Mouse (Mus musculus) ES-E14 (cell line): ENCODE measurements around the gene Gm36028. TPM values are rescaled to one million over a fixed set of nuclear protein-coding genes. Genes with fewer than 3 reads are reported as not detected.

Experiments
- DNase-seq: peaks from one replicate; pipeline ENCODE4 v3.0.0-alpha.2; 2013; ENCODE audit warnings: low read depth, low spot score
- H3K27ac ChIP-seq: 2 replicates; pipeline ENCODE4 v1.5.1; 2012; ENCODE audit warnings: low read depth, mild to moderate bottlenecking, low read length, moderate library complexity, mixed read lengths; ENCODE audit not compliant: poor library complexity, insufficient read depth, severe bottlenecking
- H3K36me3 ChIP-seq: 2 replicates; pipeline ENCODE4 v1.6.1; 2012; ENCODE audit warnings: mild to moderate bottlenecking, low read length, moderate library complexity, mixed read lengths; ENCODE audit not compliant: control insufficient read depth, poor library complexity, insufficient read depth, severe bottlenecking
- H3K4me1 ChIP-seq, 2 experiments: fragments of 150-350 bp in 1 of 2; sonication (generic) in 1 of 2; 2 replicates each; pipeline ENCODE4 v1.6.1; 2012; ENCODE audit warnings: low read length in 2 of 2, mild to moderate bottlenecking in 1 of 2, mixed read lengths in 1 of 2; ENCODE audit not compliant: control insufficient read depth in 2 of 2, insufficient read depth in 2 of 2, poor library complexity in 1 of 2
- H3K4me3 ChIP-seq, 2 experiments: fragments of 150-350 bp in 1 of 2; sonication (generic) in 1 of 2; 2 replicates each; pipeline ENCODE4 v1.5.1; 2012; ENCODE audit warnings: low read length in 2 of 2, low read depth in 1 of 2, mild to moderate bottlenecking in 1 of 2, mixed read lengths in 1 of 2; ENCODE audit not compliant: insufficient read depth in 1 of 2, poor library complexity in 1 of 2, severe bottlenecking in 1 of 2
- H3K9ac ChIP-seq: 2 replicates; pipeline ENCODE4 v1.6.1; 2012; ENCODE audit warnings: low read depth, mild to moderate bottlenecking, low read length, mixed read lengths; ENCODE audit not compliant: poor library complexity, insufficient read depth, severe bottlenecking
- H3K9me3 ChIP-seq: fragments of 150-350 bp; sonication (generic); 2 replicates; pipeline ENCODE4 v1.6.1; 2012; ENCODE audit warnings: low read depth, mild to moderate bottlenecking, low read length; ENCODE audit not compliant: control insufficient read depth, insufficient read depth
- CHD2 ChIP-seq: IDR thresholded peaks from 2 replicates; pipeline ENCODE4 v1.6.1; 2014; ENCODE audit warnings: mild to moderate bottlenecking, low read depth, low read length, inconsistent platforms
- HCFC1 ChIP-seq: IDR thresholded peaks from 2 replicates; pipeline ENCODE4 v1.6.1; 2012; ENCODE audit warnings: low read length, inconsistent platforms, borderline replicate concordance; ENCODE audit not compliant: insufficient read depth
- MAFK ChIP-seq: IDR thresholded peaks from 2 replicates; pipeline ENCODE4 v1.6.1; 2014; ENCODE audit warnings: mild to moderate bottlenecking, low read depth, low read length, inconsistent platforms; ENCODE audit not compliant: insufficient read depth
- ZC3H11A ChIP-seq: IDR thresholded peaks from 2 replicates; pipeline ENCODE4 v1.6.1; 2012; ENCODE audit warnings: low read depth, mild to moderate bottlenecking, inconsistent platforms, low read length, borderline replicate concordance
- ZNF384 ChIP-seq: IDR thresholded peaks from 2 replicates; pipeline ENCODE4 v1.6.1; 2012; ENCODE audit warnings: low read depth, low read length, inconsistent platforms
- in situ Hi-C, 2 experiments: fragments of 600-800 bp; cut with MboI; formaldehyde crosslinking; loops; one replicate each; pipeline ENCODE4 v1.15.1; 2025; ENCODE audit warnings: low sequenced_read_pairs in 2 of 2, inconsistent platforms in 1 of 2; ENCODE audit not compliant: unreplicated experiment in 2 of 2
- total RNA-seq: library from RNA; depleted of rRNA; stranded (reverse); fragments of 300-350 nt; gene quantifications from 2 replicates; pipeline ENCODE4 v1.2.3, GENCODE M21; 2012

The Gm36028 gene
- total RNA-seq, 1 experiment, result not detected

DNA sequence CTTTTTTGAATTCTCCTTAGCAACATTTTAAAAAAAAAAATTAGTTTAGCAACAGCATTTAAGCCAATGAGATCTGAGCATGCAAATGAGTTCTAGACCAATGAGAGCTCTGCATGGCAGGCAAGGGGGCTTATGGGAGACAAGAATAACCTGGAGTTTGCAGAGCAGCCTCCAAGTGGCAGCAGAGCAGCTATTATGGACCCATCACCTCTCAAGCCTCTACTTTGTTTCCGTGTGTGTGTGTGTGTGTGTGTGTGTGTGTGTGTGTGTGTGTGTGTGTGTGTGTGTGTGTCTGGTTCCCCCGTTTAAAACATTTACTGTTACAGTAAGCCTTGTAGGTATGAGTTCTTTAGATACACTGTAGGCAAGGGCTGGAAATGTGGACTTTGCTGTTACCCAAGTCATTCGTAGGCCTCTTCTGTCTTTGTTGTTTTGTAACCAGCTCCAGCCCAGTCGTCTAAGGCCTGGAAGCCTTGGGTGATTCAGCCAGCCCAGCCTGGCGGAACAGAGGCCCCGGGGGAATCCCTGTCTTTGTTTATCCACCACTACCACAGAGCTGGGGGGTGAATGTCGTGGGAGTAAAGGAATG is 46.5 kb downstream of the Gm36028 start:
- Histone ChIP-seq H3K9me3 (no peaks in the 10 kb centered on the region), H3K4me3 (no peak overlapping the region), H3K4me1 (peaks cover 0 to 10% of the 10 kb centered on the region in 2 experiments; a peak in 2 of 4 replicates), H3K9ac (no peak overlapping the region; the same call in 1 of the 2 replicates), H3K36me3 (peaks cover 4% of the 10 kb centered on the region; the same call in 1 of the 2 replicates), H3K27ac (no peak overlapping the region)
- peak; percentile 28 for DNase-seq
- TF ChIP-seq CHD2 (no peak), ZC3H11A (no peak), MAFK (no peak), HCFC1 (no peak), ZNF384 (peak; percentile 81)
- in situ Hi-C loops, result no loop called here

- no peak overlapping the region for H3K4me3 ChIP-seq
- no peak for DNase-seq
- no peak overlapping the region; the same call in 1 of the 2 replicates for H3K27ac ChIP-seq
- in situ Hi-C loops, result no loop called here
- H3K9me3 ChIP-seq, result no peaks in the 10 kb centered on the region
- H3K4me1 ChIP-seq, result peaks cover 0 to 15% of the 10 kb centered on the region in 2 experiments; a peak in 2 of 4 replicates
- TF ChIP-seq ZNF384 (no peak), ZC3H11A (no peak), HCFC1 (no peak), MAFK (no peak)
- no peak overlapping the region for H3K9ac ChIP-seq
- H3K36me3 ChIP-seq, result peaks cover 4% of the 10 kb centered on the region; the same call in 1 of the 2 replicates
These were observed 47.1 kb downstream of the Gm36028 start for GRCm38 (mm10) chr16:37813691-37814382.

DNA sequence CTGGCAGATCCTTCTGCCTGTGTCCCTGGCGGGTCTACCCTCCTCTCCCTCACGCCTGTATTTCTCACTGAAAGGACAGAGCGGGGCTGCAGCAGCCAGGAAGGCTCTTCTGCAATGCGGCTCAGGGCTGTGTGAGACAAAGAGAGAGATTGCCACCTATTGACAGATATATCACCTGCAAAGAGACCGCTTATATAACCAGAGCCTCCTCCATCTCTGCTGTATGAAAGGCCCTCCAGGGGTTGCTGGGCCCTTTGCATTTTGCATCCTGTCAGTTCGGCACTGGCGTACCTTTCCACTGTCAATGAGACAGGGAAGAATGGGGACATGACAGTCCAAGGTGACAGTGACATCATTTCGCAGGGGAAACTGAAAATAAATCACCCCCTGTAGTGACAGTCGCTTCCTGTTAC is 48.5 kb downstream of the Gm36028 start:
- H3K9me3 ChIP-seq, result no peaks in the 10 kb centered on the region
- no peak for DNase-seq
- H3K9ac ChIP-seq, result no peak overlapping the region
- H3K36me3 ChIP-seq, result peaks cover 4% of the 10 kb centered on the region; the same call in 1 of the 2 replicates
- in situ Hi-C loops, result no loop called here
- no peak for TF ChIP-seq CHD2
- no peak for TF ChIP-seq MAFK
- no peak for TF ChIP-seq ZC3H11A
- no peak for TF ChIP-seq ZNF384
- no peak for TF ChIP-seq HCFC1
- H3K4me3 ChIP-seq, result no peak overlapping the region
- H3K4me1 ChIP-seq, result peaks cover 4 to 15% of the 10 kb centered on the region in 2 experiments; a peak in 3 of 4 replicates
- H3K27ac ChIP-seq, result no peak overlapping the region

DNA sequence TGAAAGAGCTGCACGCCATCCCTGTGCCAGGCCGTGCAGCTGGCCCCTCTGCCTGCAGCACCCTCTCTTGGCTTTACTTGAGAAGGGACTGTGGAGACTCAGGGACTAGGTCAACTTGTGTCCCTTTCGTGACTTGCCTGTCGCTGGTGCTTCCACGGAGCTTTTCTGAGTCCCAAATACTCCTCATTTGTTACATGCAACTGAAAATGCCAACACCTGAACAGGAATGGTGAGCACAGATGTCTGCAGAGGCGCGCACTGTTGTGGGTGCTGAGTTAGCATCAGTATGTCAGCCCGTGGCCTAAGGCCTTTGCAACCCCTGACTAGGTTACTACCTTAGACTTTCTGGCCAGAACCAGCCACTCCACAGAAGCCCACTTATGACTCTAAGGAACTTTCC is 49.1 kb downstream of the Gm36028 start:
- TF ChIP-seq ZNF384 (no peak), ZC3H11A (no peak), CHD2 (no peak), HCFC1 (no peak), MAFK (no peak)
- DNase-seq, result no peak
- no peak overlapping the region for H3K4me3 ChIP-seq
- H3K9me3 ChIP-seq, result no peaks in the 10 kb centered on the region
- in situ Hi-C loops, result no loop called here
- H3K27ac ChIP-seq, result no peak overlapping the region
- H3K9ac ChIP-seq, result no peak overlapping the region
- peaks cover 4% of the 10 kb centered on the region; the same call in 1 of the 2 replicates for H3K36me3 ChIP-seq
- peaks cover 4 to 17% of the 10 kb centered on the region in 2 experiments; a peak in 3 of 4 replicates for H3K4me1 ChIP-seq
